Mouse (Mus musculus) lung, adult 2 months (tissue): ENCODE results near the gene Syt17.

Experiments used
- CTCF ChIP-seq: fragments of 200-500 bp; IDR thresholded peaks from 2 replicates; pipeline ENCODE4 v1.5.1; 2011; ENCODE audit warnings: mild to moderate bottlenecking, low read length, control low read depth; ENCODE audit not compliant: insufficient read depth
- POLR2A ChIP-seq: fragments of 200-500 bp; IDR thresholded peaks from 2 replicates; pipeline ENCODE4 v1.6.1; 2011; ENCODE audit warnings: low read depth, mild to moderate bottlenecking, control low read depth, low read length, borderline replicate concordance; ENCODE audit errors: extremely low read depth

DNA sequence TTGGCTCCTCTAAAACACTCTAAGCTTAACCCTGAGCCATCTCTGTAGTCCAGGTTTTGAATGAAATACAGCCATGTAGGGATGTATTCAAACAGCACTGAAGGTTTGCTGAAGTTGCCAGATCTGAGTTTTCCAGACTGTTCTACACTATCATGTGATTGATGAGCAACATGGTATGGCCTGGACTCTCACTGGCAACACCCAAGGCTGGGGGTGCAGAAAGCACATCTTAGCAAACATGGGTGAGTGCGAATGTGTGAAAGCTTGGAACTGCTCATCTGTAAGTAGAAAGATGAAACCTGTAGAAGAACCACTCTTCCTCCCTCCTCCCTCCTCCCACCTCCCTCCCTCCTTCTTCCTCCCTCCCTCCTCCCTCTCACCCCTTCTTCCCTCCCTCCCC lies 85.1 kb downstream of the Syt17 start:
- TF ChIP-seq CTCF (no peak), POLR2A (no peak)
